ENCODE assay signal across 13 mouse cellular contexts in the genomic region with DNA sequence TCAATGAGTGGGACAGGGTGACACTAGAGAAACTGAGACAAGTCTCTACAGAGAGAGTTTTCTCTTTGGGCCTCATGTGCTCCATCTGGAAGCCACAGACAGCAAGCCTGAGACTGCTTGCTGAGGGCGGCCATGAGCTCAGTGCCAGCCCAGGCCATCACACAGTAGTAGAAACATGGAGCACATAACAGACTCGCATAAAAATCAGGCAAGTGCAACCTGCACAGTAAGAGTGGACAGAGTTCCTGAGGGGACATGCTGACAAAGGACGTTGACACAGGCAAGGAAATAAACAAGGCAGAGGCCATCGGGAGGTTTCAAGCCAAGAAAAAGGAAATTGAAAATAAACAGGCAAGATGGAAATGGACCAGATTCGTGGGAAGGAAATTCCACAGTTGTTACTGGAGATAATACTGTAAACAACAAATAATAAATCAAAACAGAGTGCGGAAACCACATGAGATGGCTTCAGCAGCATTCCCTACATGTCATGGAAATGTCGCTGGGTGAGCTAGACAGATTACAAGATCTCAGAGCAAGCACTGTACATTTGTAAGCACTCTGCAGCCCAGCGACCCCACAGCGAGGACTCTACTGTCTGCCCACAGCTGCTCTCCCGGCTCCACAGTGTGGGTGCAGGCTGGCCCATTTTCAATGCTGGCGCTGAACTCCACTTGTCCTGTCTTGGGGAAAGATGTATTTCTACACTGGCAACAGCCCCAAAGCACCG.
DNase-seq lines count a peak whose midpoint lies in the region; ATAC-seq and TF ChIP-seq lines count a peak whose summit lies in the region.
"Had no signal": no experiment of that assay in that cellular context is flagged by ENCODE, and none has a peak within 500 bp of the region (broad histone marks: within the 10 kb centered on the region; RNA-seq: fewer than 3 reads in every experiment).

No protein-coding gene starts in this region.

- intact Hi-C loops in heart, postnatal 25 days (cut with DNase I) = loop anchor here (5.0 kb wide), 1 partner anchor 50 kb away; no protein-coding TSS in a partner anchor

- H3K36me3 ChIP-seq in heart, embryonic 10.5 days = peaks cover 5% of the 10 kb centered on the region; the same call in 1 of the 2 replicates
- H3K36me3 ChIP-seq in embryonic facial prominence, embryonic 15.5 days = no peaks in the 10 kb centered on the region
- H3K36me3 ChIP-seq in kidney, embryonic 15.5 days = no peaks in the 10 kb centered on the region
- no peaks in the 10 kb centered on the region for H3K36me3 ChIP-seq in forebrain, postnatal 0 days (ENCODE audit: insufficient read depth)
- H3K36me3 ChIP-seq: hindbrain, embryonic 13.5 days; limb, embryonic 12.5 days had no signal

- no peak for TF ChIP-seq CTCF in forebrain, postnatal 0 days (IDR thresholded peaks at IDR 0.05; ENCODE audit: low read depth)

- 65% methylated on average over 12 of the region's 12 CpGs for WGBS in heart, embryonic 10.5 days
- 55% methylated on average over 12 of the region's 12 CpGs for WGBS in embryonic facial prominence, embryonic 15.5 days
- 60% methylated on average over 12 of the region's 12 CpGs for WGBS in kidney, embryonic 15.5 days
- 74% methylated on average over 12 of the region's 12 CpGs for WGBS in forebrain, postnatal 0 days

- no peaks in the 10 kb centered on the region for H3K9me3 ChIP-seq in heart, embryonic 10.5 days
- no peaks in the 10 kb centered on the region for H3K9me3 ChIP-seq in embryonic facial prominence, embryonic 15.5 days (replicated peaks)
- H3K9me3 ChIP-seq in kidney, embryonic 15.5 days (replicated peaks) = no peaks in the 10 kb centered on the region
- H3K9me3 ChIP-seq in forebrain, postnatal 0 days (ENCODE audit: low read length) = no peaks in the 10 kb centered on the region
- H3K9me3 ChIP-seq: hindbrain, embryonic 13.5 days; limb, embryonic 12.5 days had no signal

- H3K27me3 ChIP-seq in heart, embryonic 10.5 days (ENCODE audit: insufficient read depth, poor library complexity, severe bottlenecking) = no peaks in the 10 kb centered on the region
- H3K27me3 ChIP-seq in embryonic facial prominence, embryonic 15.5 days = no peaks in the 10 kb centered on the region
- no peaks in the 10 kb centered on the region for H3K27me3 ChIP-seq in kidney, embryonic 15.5 days
- H3K27me3 ChIP-seq in forebrain, postnatal 0 days (ENCODE audit: insufficient read depth, low read length) = no peaks in the 10 kb centered on the region
- H3K27me3 ChIP-seq: CH12.LX; hindbrain, embryonic 13.5 days; limb, embryonic 12.5 days had no signal

- H3K4me1 ChIP-seq in heart, embryonic 10.5 days = peaks cover 44% of the 10 kb centered on the region
- peaks cover 12% of the 10 kb centered on the region; the same call in 1 of the 2 replicates for H3K4me1 ChIP-seq in embryonic facial prominence, embryonic 15.5 days
- H3K4me1 ChIP-seq in kidney, embryonic 15.5 days = peaks cover 41% of the 10 kb centered on the region
- H3K4me1 ChIP-seq in forebrain, postnatal 0 days (ENCODE audit: insufficient read depth) = no peaks in the 10 kb centered on the region

- H3K27ac ChIP-seq in heart, embryonic 10.5 days = 0 out of 2 replicates have a peak overlapping the region, but pooled peaks have one; percentile 47
- H3K27ac ChIP-seq in embryonic facial prominence, embryonic 15.5 days (replicated peaks) = 0 out of 2 replicates have a peak overlapping the region, but pooled peaks have one; percentile 30
- H3K27ac ChIP-seq in kidney, embryonic 15.5 days = peak overlapping the region; percentile 88
- no peak overlapping the region for H3K27ac ChIP-seq in forebrain, postnatal 0 days (ENCODE audit: low read depth, low read length)
- H3K27ac ChIP-seq: hindbrain, embryonic 13.5 days; limb, embryonic 12.5 days had no signal

- no peak for ATAC-seq in embryonic facial prominence, embryonic 15.5 days (ENCODE audit: insufficient number of reproducible peaks, low FRiP score, low TSS enrichment, low read depth)
- peak; percentile 74 for ATAC-seq in kidney, embryonic 15.5 days (replicated peaks; ENCODE audit: low FRiP score)
- no peak for ATAC-seq in cerebellum, adult (ENCODE audit: insufficient number of reproducible peaks, low FRiP score, low TSS enrichment)
- no peak for ATAC-seq in inflammation-experienced regulatory T-cells, adult 6 months
- no peak for ATAC-seq in forebrain, postnatal 0 days
- ATAC-seq: midbrain, embryonic 16.5 days had no signal

- DNase-seq in heart, embryonic 10.5 days (ENCODE audit: low spot score) = no peak
- DNase-seq in heart, postnatal 25 days (ENCODE audit: low spot score) = no peak
- peak; percentile 71 for DNase-seq in lung, postnatal 10 days
- DNase-seq in forebrain, postnatal 0 days = no peak
- DNase-seq: cerebellum, adult 9-11 months had no signal

- no peak overlapping the region for H3K9ac ChIP-seq in embryonic facial prominence, embryonic 15.5 days
- no peak overlapping the region for H3K9ac ChIP-seq in kidney, embryonic 15.5 days
- H3K9ac ChIP-seq in forebrain, postnatal 0 days = no peak overlapping the region
- H3K9ac ChIP-seq: hindbrain, embryonic 13.5 days; limb, embryonic 12.5 days had no signal

- H3K4me3 ChIP-seq in heart, embryonic 10.5 days = no peak overlapping the region
- H3K4me3 ChIP-seq in embryonic facial prominence, embryonic 15.5 days (replicated peaks) = no peak overlapping the region
- H3K4me3 ChIP-seq in kidney, embryonic 15.5 days (replicated peaks) = no peak overlapping the region
- H3K4me3 ChIP-seq in forebrain, postnatal 0 days (ENCODE audit: low read depth, low read length) = no peak overlapping the region
- H3K4me3 ChIP-seq: hindbrain, embryonic 13.5 days; limb, embryonic 12.5 days had no signal

- no peak overlapping the region for H3K4me2 ChIP-seq in embryonic facial prominence, embryonic 15.5 days (replicated peaks)
- peak overlapping the region; percentile 33; the same call in 1 of the 2 replicates for H3K4me2 ChIP-seq in kidney, embryonic 15.5 days
- no peak overlapping the region for H3K4me2 ChIP-seq in forebrain, postnatal 0 days (ENCODE audit: low read depth)
- H3K4me2 ChIP-seq: hindbrain, embryonic 13.5 days; limb, embryonic 12.5 days had no signal
